Mouse (Mus musculus) effector memory CD4-positive, alpha-beta T cell, adult 5 months (primary cell): Measurements from ENCODE around the gene Slc24a4. TPM values are rescaled to one million over a fixed set of nuclear protein-coding genes. Genes with fewer than 3 reads are reported as not detected.

Experiments
- polyA plus RNA-seq: library from polyadenylated mRNA; unstranded; fragments of 100-300 nt; shearing (Covaris generic); gene quantifications from one replicate; pipeline ENCODE4 v1.2.1, GENCODE M21; 2017

Gene Slc24a4
- not detected for polyA plus RNA-seq

DNA sequence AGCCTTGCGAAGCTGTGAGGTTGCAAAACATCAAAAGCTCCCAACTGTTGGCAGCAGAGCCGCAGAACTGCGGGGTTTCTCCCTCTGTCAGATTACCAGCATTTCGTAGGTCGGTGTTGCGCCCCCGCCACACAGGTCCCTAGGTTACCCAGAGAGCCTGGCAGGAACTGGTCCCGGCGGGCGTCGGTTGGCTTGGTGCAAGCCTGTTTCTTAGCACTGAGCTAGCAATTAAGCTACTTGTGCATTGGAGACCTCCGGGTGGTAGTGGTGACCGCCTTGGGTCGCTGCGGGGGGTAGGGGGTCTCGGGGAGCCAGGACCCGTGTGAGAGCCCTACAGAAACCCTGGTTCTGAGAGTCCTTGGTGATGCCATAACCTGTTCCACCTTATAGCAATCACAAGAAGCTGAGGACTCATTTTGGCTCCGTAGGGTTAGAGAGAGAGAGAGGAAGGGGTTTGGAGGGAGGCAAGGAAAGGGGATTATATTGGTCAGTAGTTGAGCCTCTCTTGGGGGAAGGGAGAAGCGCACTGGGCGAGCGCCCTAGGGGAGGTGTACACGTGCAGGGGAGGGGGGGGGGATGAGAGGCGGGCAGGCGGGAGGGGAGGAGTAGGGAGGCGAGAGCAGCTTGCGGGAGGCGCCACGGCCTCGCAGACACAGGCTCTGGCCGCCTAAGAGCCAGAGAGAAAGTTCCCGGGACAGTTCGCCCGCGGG lies at the start of gene Slc24a4:
Slc24a4 (plus strand) TSS at position 653 of the 710 bp plus-strand sequence.

DNA sequence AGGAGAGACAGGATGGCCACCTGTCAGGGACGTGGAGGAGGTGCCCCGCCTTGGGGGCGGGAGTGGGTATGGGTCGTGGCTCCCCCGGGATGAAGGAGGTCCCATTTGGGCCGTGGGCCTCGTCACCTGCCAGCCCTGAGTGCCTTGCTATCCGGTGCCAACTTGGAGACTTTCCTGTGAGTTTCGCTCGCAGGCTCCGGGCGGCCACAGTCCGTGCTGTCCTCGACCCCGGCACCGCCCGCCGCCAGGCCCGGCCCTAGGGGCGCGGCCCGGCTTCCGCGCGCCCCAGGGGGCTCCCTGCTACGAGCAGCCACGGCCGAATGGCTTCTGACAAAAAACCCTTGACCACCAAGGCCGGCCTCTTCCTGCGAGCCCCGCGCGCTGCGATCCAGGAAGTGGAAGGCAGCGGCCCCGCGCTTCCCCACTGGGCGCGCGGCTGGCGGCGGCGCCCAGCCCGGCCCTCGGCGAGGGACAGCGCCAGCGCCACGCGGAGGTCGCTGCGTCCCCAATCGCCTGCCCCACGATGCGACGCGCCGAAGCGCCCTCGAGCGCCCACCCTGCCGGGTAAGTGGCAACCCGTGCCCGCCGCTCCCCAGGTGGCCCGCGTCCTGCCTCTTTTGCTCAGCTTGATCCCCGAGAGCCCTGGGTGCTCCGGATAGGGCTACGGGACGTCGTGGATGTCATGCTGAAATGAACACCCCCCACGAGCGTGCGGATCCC lies 154.4 kb downstream of the Slc24a4 start, which contains the start of gene Rin3:
Rin3 (plus strand) TSS at position 286 of the 720 bp plus-strand sequence.

Other genes with a start within 250 kb of the Slc24a4 start
- 91.2 TPM for gene Trip11, start 215.5 kb upstream of the Slc24a4 start, polyA plus RNA-seq
- 23.6 TPM for gene Atxn3, start 170.5 kb upstream of the Slc24a4 start, polyA plus RNA-seq
- 26.0 TPM for gene Cpsf2, start 152.7 kb upstream of the Slc24a4 start, polyA plus RNA-seq
- 48.6 TPM for gene Rin3, start 154.3 kb downstream of the Slc24a4 start, polyA plus RNA-seq